Mouse (Mus musculus) inflammation-experienced regulatory T-cells, adult 6 months (primary cell): Measurements from ENCODE around the gene Fam81a. TPM values are rescaled to one million over a fixed set of nuclear protein-coding genes. Genes with fewer than 3 reads are reported as not detected.
A peak's percentile ranks its signal among the peaks of the same experiment; 100 is the strongest.

ENCODE experiments used
- ATAC-seq: one replicate; pipeline ENCODE4 v1.8.0; 2017
- polyA plus RNA-seq, 3 experiments: library from polyadenylated mRNA; unstranded; fragments of 100-300 nt; shearing (Covaris generic); gene quantifications; one replicate each; pipeline ENCODE4 v1.2.1; 2017

Gene Fam81a
- polyA plus RNA-seq, 3 experiments from 2014 or later, result 0.20 to 3.1 (median 0.42) TPM

DNA sequence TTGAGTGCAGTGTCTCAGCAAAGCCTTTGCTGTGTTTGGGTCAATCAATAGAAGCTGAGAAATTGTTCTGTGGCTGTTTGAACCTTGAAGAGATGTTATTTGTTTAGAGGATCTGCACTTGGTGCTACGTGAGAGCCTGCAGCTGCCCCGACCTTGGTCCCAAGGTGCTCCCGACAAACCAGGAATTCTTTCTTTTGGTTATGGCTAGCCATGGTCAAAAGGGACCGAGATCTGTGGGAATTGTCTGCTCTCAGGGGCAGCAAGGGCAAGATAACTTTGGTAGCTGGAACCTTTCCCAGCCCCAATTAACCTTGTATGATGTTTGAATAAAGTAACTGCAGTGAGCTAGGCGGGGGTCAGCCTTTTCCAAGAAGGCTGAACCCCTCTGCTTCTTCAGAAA is 34.2 kb downstream of the Fam81a start:
- ATAC-seq, result no peak

DNA sequence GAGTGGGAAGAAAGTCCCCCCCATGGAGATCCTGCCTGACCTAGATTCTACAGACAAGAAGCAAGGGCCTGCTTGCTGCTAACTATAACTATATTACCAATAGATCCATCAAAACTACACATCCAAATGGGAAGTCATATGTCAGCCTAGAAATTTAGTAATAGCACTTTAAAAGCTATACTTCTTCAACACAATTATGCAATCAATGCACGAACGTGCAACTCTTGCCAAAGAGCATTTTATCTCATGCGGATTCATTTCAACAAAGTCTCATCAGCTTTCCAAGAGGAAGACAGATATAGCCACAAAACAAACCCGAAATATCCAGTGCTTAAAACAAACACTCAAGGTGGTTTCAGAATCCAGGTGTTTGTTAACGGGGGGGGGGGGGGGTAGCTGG is 36.8 kb downstream of the Fam81a start:
- no peak for ATAC-seq

DNA sequence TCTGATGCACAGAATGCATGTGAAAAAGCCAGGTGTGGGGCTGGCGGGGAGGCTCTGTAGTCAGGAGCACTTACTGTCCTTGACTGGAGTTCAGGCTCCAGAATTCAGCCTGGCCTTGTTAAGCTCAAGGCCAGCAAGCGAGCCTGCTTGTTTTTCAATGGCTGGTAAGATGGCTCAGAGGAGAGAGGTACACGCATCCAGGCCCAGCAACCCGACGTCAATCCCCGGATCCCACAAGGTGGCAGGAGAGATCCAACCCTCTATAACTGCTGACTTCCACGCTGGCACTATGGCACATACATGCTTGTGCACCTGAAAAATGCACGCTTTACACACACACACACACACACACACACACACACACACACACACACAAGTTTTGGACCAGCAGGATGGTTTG is 39.3 kb downstream of the Fam81a start:
- no peak for ATAC-seq

DNA sequence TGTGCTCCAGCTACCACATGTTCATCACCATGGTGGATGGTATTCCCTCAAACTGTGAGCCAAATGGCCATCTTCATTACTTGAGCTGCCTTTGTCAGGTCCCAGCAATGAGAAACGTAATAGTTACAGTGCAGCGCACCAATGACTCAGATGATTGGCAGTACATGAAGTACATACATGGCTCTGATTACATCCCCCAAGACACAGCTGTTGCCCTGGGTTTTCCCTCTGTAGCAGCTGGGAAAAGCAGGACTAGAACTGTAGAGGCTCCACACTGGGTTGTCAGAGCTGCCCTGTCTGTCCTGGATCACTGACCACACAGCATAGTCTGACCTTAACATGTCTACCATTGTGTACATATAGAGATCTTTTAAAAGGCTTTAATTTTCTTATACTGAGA is 44.8 kb downstream of the Fam81a start:
- no peak for ATAC-seq

DNA sequence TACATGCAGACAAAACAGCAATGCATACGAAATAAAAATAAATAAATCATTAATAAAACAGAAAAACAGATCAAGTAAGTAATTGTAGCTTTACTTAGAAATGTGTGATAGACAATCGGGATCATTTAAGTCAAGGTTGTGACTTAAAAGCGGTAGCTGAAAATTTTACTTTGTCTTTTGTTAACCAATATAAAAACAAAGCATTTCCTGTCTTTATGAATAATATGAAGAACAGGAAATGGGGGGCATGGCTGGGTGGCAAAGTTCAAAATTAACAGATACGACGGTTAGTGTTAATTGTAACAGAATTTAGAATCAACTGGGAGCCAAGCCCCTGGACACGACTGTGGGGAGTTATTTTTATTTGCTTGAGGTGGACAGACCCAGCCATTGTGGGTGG is 47.3 kb downstream of the Fam81a start:
- ATAC-seq, result no peak

DNA sequence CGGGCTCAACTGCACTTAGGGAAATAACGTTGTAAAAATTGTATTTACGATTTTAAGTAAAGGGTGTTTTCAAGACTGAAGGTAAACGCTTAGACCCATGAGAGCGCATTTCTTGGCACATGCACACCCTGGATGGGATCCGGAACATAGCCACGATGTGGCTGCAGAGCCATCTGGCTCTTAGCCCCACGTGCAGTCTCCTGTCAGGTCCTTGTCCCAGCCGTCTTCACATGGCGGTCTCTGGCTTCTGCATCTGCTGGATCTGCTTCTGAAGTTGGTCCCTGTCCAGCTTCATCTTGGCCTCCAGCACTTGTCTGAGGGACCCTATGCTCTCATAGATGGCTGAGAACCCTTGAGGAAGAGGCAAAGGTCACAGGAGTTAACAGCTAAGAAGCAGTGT is 51.8 kb downstream of the Fam81a start:
- no peak for ATAC-seq

DNA sequence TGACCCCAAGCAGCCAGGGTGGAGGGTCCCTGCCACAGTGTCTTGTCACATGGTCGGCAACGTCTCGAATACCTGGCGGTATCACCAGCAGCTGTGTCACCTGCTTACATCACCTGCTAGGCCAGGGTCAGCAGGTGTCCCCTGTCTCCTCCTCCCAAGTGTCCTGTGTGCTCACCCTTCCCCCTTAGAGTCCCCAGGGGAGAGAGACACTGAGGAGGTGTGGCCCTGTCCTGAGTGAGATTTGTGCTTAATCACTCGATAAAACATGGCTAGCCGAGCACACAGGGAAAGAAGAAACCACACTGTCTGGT is 53.6 kb downstream of the Fam81a start:
- no peak for ATAC-seq

DNA sequence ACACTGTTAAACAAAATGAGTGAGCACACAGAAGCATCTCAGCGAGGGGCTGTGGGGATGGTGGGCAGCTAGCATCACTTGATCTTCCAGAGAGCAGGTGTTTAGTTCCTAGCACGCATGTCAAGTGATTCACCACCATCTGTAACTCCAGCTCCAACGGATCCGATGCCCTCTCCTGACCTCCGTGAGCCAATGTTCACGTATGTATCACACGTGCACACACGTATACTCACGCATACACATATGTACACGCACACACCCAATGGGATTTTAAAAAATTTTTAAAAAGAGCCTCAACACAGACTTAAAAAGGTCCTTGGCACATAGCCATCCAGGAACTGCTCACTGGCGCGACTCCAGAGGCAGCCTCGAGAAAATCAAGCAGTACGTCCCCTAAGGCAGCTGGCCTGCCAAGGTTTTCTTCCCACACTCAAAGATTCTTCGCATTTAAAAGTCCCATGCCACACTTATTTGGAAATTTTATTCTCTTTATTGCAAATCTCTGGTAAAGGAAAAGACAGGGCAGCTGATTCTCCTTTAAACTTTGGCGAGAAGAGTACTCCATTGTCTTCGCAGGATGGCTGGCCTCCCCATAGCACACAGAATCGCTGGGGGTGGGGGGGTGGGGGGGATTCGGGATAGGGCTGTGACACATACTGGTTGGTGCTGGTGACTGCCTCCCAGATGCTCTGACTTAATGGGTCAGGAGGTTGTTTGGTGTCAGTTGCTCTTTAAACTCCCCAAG is 54.1 kb downstream of the Fam81a start:
- no peak for ATAC-seq

DNA sequence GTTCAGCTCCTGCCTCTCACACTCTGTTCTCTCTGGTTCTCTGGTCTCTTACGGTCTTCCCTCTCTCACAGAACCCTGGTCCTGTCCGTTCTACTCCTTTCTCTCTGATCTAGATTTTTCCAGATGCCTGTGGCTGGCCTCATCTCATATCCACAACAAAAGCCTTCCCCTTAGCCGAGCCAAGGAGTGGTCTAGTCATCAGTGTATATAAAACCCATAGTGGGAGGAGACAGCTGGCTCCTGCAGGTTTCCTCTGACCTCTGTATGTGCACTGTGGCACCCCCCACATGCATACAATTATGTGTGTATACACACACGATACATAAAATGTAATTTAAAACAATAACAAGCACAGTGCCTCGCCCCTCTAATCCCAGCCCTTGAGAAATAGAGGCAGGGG is 55.0 kb downstream of the Fam81a start:
- no peak for ATAC-seq

DNA sequence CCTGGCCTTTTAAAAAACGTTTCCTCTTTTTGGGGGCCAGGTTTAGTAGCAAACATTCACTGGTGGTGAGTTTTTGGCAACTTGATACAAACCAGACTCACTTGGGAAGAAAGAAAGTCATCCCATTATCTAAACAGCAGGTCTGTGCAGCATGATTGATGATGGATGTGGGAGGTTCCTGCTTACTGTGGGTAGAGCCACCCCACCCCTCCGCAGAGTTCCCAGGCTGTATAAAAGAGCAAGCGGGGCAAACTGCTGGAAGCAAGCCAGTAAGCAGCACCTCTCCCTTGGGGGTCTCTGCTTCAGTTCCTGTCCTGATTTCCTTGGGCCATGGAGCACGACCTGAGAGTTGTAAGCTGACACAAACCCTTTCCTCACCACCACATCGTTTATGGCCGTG is 56.3 kb downstream of the Fam81a start:
- ATAC-seq, result no peak

DNA sequence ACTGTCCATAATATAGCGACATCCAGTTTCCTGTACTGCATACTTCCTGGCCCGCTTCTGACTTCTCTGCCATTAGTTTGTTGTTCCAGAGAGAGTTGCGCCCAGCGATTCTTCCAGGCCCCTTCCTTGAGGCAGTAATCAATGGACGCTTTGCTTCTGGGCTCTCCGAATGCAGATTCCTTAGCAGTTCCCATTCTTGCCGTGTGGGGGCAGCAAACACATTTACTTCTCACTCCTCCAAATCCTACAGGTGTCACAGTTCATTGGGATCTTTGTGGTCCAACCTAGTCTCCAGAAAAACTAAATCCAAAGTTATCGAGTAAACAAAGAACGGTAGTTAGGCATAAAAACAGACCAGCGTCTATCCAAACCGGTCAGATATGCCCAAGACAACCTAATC is 58.3 kb downstream of the Fam81a start:
- no peak for ATAC-seq

DNA sequence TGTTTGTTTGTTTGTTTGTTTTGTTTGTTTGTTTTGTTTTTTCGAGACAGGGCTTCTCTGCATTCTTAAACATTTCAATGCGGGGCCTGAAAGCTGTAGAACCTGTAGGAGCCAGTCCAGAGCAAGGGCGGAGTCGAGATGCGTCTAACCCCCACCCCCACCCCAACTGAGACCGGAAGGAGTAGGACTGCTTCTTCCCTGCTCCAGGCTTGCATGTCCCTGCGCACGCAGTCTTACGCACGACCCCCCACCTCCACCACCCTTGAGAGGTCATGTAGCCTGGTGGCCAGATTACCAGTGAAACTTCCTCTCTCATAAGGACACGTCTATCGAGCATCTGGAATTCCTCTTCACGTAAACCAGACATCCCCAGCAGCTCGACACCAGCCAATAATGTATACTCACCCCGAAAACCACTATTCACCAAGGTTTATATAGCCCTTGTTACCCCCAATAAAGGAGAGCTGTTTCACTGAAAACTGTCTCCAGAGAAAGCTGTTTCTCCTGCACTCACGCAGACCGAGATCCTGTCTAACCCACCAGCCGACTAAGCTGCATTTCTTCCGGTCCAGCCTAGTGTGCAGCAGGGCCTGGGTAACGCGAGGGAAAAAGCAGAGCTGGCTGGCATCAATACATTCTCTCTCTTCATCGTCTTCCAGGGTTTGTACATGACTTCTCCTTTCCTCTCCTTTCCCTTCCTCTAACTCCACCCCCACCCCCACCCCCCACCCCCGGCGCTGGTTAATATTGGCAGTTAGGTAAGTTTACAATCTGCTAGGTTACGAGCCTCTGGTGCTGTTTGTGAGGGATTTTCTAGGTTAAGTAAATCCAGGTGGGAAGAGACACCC is 59.8 kb downstream of the Fam81a start:
- ATAC-seq, result no peak

DNA sequence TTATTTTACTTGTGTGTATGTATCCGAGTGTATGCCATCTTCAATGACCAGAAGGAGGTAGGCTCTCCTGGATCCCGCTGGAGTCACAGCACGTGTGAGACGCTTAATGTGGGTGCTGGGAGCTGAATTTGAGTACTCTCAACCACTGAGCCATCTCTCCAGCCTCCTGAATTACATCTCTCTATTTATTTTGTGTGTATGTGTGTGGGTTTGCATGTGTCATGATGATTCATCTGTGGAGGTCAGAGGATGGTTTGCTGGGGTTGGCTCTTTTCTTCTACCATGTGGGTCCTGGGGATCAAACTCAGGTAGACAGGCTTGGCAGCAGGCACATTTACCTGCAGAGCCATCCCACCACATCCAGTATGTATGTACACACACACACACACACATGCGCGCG is 60.6 kb downstream of the Fam81a start:
- ATAC-seq, result no peak

DNA sequence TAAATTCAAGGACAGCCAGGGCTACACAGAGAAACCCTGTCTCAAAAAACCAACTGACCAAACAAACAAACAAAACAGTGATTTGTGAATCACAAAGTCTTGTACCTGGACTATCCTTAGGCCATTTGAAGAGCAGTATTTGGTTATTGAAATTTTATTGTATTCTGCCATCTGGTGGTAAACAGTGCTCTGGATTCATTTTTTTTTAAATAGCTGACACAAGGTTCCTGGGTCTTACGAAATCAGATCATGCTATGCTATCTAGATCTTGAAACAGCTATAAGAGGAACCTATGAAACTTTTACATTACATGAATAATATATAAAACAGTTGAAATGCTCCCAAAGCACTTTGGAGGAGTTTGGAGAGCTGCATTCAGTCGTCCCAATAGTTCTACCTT is 61.4 kb downstream of the Fam81a start:
- peak; percentile 38 for ATAC-seq

DNA sequence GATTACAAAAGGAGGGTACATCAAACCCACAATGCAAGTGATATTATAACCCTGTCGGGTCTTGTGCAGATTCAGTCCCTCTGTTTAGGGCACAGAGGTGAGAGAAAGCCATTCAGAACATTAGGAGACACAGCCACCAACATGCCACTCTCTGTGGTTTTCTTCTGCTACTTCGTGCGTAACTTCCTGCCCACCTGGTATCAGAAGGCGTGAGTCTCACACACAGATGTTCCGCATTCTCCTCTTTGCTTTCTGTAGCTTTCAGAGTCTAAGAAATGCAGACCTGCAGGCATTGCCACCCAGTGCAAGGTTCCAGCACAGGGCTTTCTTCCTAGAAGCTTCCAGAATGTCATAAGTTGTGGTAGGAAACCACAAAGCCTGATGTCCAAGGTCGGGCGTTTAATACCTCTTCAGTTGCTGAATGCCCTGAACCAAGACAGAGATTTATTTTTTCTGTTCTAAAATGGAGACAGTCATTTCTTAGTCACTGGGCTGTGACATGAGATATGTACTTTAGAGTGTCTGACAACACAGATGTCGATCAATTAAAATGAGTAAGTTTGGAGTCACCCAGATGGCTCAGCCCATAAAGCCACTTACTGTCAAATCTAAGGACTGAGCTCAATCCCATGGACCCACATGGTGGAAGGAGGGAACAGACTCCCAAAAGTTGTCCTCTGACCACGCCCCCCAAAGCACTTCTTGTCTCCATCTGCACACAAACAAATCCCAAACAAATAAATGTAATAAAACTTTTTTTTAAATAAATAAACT is 62.1 kb downstream of the Fam81a start:
- ATAC-seq, result peak; percentile 82

DNA sequence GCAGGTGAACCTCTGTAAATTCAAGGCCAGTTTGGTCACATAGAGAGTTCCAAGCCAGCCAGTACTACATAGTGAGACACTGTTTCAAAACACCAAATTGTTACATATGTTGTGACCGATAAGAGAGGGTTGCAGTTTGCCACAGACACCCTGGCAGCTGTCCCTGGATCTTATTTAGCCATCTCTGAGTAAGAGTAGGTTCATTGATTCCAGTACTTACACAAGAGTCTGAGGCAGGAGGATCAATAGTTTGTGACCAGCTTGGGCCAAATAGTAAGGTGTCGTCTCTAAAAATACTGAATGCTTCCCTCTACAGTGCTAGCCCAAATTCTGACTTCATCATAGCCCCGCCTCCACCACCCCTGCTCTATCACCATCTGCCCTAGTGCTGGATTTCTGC is 64.3 kb downstream of the Fam81a start:
- ATAC-seq, result no peak

DNA sequence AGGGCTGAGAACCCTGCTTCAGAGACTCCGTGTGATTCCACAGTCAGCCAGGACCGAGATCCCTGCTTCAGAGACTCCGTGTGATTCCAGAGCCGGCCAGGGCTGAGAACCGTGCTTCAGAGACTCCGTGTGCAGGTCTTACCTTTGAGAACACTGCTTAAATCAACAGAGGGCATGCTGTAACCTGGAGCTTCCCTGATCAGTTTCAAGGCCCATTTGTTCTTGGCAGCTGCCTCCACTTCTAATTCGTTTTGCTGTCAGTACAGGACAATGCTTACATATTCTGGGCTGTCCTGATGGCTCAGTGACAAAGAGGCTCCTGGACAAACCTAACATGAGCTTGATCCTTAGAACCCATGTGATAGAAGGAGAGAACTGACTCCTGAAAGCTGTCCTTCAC is 65.2 kb downstream of the Fam81a start:
- ATAC-seq, result no peak

DNA sequence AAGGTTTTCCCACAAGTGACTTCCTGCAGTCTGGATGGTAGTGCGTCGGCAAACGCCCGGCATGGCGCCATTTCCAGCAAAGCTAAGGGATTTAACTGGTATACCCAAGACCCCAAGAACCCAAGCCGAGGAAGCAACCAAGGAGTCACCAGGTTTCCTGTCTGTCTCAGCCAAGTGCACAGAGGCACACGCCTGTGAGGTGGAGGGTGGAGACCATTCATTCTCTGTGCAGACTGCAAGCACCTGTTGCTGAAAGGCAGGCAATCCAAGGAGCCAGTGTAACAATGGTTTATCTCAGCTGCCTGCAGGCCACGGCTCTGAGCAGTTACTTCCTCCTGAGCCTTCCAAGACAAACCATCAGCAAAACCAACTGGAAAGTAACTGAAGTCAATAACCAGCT is 70.0 kb downstream of the Fam81a start:
- no peak for ATAC-seq

DNA sequence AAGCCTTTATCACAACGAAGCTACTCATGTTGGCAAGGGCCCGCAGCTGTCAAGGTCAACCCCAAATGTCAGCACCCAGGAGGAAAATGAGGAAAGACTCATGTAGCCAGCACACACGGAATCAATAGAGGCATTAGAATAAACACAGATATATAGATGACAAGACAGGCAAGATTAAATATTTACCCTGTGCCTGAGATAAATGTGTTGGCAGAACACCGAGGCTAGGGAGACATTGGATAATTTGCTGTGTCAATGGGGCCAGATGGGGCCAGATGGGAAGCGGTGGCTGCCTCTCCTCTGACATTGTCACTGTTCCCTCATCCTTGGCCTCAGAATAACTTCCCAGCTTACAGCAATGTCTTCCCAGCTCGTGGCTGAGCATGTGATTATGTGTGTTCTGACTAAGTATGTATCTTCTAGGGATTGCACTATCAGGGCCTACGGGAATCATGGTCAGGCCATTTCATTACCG is 72.4 kb downstream of the Fam81a start:
- ATAC-seq, result no peak

DNA sequence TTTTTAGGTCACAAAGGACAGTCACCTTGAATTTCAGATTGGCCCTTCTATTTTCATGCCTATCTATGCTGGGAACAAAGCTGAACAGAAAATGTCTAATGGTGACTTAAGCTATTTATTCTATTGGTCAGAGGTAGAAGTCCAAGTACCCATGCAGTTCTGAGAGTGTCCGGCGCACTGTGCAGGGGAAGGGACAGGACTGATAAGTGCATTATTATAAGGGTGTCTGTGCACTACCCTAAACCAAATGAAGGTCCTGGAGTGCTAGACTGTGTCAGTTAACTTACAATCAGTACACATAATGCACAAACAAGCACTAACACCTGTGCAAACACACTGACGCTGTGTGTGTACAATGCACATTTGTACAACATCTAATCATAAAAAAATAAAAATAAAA is 74.9 kb downstream of the Fam81a start:
- no peak for ATAC-seq

DNA sequence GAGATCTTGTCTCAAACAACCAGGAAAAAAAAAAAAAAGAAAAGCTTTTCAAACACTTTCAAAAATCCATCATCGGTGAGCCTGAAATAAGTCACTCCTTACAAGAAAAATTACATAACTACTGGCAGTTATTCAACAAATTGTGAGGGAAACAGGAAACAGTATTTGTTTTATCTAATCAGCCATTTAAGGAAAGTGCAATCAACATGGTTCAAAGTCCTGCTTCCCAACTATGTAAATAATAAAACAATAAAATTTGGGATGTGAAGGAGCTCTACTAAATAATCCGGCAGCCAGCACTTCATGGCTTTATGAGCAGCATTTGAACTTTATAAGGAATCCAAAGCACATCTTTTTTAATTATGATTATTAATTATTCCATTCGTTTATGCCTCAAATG is 80.3 kb downstream of the Fam81a start:
- ATAC-seq, result no peak

DNA sequence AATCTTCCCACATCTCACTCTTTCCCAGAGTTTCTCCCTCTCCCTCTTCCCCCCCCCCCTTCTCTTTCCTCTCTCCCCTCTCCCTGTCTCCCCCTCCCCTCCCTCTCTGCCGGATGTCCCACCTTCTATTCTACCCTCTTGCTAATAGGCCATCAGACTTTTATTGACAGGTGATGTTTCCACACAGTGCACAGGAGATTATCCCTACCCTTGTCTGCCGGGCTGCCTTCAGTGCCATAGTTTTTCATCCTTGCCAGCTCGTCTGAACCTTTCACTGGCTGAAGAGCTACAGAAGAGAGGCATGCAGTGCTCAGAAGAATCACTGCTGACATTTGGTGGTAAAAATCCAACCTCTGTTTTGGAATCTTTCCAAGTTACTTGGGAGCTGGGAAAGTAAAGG is 88.9 kb downstream of the Fam81a start:
- no peak for ATAC-seq

DNA sequence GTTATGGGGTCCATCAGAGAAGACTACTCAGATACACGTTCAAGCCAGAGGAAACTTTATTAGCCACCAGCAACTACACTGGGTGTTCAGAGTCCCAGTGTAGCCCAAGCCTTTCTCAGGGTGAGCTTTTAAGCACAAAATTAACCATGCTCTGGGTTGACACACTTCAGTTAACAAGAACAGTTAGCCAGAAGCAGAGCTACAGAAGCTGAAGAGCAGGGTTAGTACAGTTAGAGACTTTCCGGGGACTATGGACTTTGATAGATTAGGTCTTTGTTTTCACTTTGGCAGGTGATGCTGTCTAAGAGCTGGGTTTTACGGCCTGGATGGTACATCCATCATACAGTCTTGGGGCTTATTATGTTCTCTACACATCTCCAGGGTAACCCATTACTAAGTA is 89.6 kb downstream of the Fam81a start:
- ATAC-seq, result no peak

DNA sequence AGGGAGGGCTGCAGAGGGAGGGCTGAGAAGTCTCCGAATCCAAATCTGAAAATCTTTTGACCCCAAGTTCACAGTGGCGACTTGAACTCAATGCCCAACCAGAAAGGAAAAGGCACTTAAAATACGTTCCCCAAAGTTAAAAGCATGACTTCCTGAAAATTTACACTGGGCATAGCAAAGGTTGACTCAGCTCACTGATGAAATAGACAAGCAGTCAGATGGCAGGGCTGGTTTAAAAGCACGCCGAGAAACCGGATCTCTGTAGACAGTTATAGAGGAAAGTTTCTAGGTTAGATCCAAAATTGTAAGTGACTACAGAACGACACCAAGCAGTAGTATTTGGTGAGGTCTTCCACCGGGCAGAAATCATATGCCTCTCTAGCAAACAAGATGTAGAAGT is 92.5 kb downstream of the Fam81a start:
- ATAC-seq, result no peak
